Mouse (Mus musculus): ENCODE results near the gene BC005561. TPM values are rescaled to one million over a fixed set of nuclear protein-coding genes. Genes with fewer than 3 reads are reported as not detected.

The BC005561 gene
- total RNA-seq, 2 experiments from 2014 or later = 7.0 to 7.4 TPM

GRCm38 (mm10) chr5:104570766-104571165 is 62.6 kb downstream of the BC005561 start:
- DNase-seq = peak; percentile 11 to 34
- intact Hi-C loops (cut with DNase I) = loop anchor here (5.0 kb wide), 1 partner anchor 58 kb away; no protein-coding TSS in a partner anchor

- peak; percentile 95 to 96 for DNase-seq
- intact Hi-C loops (cut with DNase I) = loop anchor here (5.0 kb wide), 1 partner anchor 59 kb away; no protein-coding TSS in a partner anchor
Measured at GRCm38 (mm10) chr5:104571282-104571921, 63.2 kb downstream of the BC005561 start.

Other genes starting within 250 kb of the BC005561 start
- not detected for gene Ibsp, start 209.2 kb upstream of the BC005561 start, total RNA-seq (2021)
- gene Mepe, start 183.0 kb upstream of the BC005561 start, total RNA-seq (2021) = not detected
- gene Spp1, start 73.2 kb upstream of the BC005561 start, total RNA-seq (2021) = under 1 TPM in 1 of 2 experiments, not detected in 1; 0.17 TPM
- gene Pkd2, start 48.9 kb upstream of the BC005561 start, total RNA-seq (2021) = 10 to 100 TPM; 35.3 to 35.9 TPM

All from heart, postnatal 10 days (tissue).